Mouse (Mus musculus) neural tube, embryonic 11.5 days (tissue): ENCODE results near the gene Sptb. TPM values are rescaled to one million over a fixed set of nuclear protein-coding genes. Genes with fewer than 3 reads are reported as not detected.
A peak's percentile ranks its signal among the peaks of the same experiment; 100 is the strongest.

ENCODE experiments used
- ATAC-seq: fragments of 200-750 bp; cut with Nextera tagmentation; 2 replicates; pipeline ENCODE4 v1.8.0; 2017; ENCODE audit warnings: moderate number of reproducible peaks, mild to moderate bottlenecking, moderate TSS enrichment, moderate library complexity; ENCODE audit not compliant: insufficient read depth, low FRiP score, low TSS enrichment
- DNase-seq: peaks from one replicate; pipeline ENCODE4 v3.0.0-alpha.2; 2015; ENCODE audit warnings: low spot score
- H3K27ac ChIP-seq: fragments of 300-500 bp; sonication (generic); 2 replicates; pipeline ENCODE4 v1.5.1; 2014; ENCODE audit warnings: low read depth, mild to moderate bottlenecking, low read length
- H3K27me3 ChIP-seq: fragments of 300-500 bp; sonication (generic); 2 replicates; pipeline ENCODE4 v1.6.1; 2014; ENCODE audit warnings: mild to moderate bottlenecking, low read length, mixed read lengths; ENCODE audit not compliant: control insufficient read depth, insufficient read depth
- H3K36me3 ChIP-seq: fragments of 300-500 bp; sonication (generic); 2 replicates; pipeline ENCODE4 v1.6.1; 2014; ENCODE audit warnings: mild to moderate bottlenecking, low read length, moderate library complexity, mixed read lengths; ENCODE audit not compliant: control insufficient read depth, insufficient read depth
- H3K4me1 ChIP-seq: fragments of 300-500 bp; sonication (generic); 2 replicates; pipeline ENCODE4 v1.6.1; 2014; ENCODE audit warnings: low read length, mixed read lengths; ENCODE audit not compliant: control insufficient read depth, insufficient read depth
- H3K4me2 ChIP-seq: fragments of 300-500 bp; sonication (generic); 2 replicates; pipeline ENCODE4 v1.6.1; 2014; ENCODE audit warnings: low read depth, mild to moderate bottlenecking, moderate library complexity
- H3K4me3 ChIP-seq: fragments of 300-500 bp; sonication (generic); 2 replicates; pipeline ENCODE4 v1.5.1; 2014; ENCODE audit warnings: low read depth, low read length
- H3K9ac ChIP-seq: fragments of 300-500 bp; sonication (generic); 2 replicates; pipeline ENCODE4 v1.6.1; 2014; ENCODE audit warnings: mild to moderate bottlenecking, low read length
- H3K9me3 ChIP-seq: fragments of 300-500 bp; sonication (generic); 2 replicates; pipeline ENCODE4 v1.6.1; 2016; ENCODE audit warnings: low read length; ENCODE audit not compliant: control insufficient read depth
- WGBS: fragments of 180-500 bp; shearing (Covaris S2); extraction: QIAGEN DNeasy Blood & Tissue Kit; methylation state at CpG from one replicate; pipeline ENCODE4 v1.1.7; 2014; 5-methylcytosine and 5-hydroxymethylcytosine counted together
- polyA plus RNA-seq: library from polyadenylated mRNA; unstranded; fragments of >200 nt; fragmentation: Nextera tagmentation; extraction: Ambion mirVana; gene quantifications from 2 replicates; pipeline ENCODE4 v1.2.1, GENCODE M21; 2014

Gene Sptb
- polyA plus RNA-seq, 1 experiment from 2014 or later = 4.1 TPM

DNA sequence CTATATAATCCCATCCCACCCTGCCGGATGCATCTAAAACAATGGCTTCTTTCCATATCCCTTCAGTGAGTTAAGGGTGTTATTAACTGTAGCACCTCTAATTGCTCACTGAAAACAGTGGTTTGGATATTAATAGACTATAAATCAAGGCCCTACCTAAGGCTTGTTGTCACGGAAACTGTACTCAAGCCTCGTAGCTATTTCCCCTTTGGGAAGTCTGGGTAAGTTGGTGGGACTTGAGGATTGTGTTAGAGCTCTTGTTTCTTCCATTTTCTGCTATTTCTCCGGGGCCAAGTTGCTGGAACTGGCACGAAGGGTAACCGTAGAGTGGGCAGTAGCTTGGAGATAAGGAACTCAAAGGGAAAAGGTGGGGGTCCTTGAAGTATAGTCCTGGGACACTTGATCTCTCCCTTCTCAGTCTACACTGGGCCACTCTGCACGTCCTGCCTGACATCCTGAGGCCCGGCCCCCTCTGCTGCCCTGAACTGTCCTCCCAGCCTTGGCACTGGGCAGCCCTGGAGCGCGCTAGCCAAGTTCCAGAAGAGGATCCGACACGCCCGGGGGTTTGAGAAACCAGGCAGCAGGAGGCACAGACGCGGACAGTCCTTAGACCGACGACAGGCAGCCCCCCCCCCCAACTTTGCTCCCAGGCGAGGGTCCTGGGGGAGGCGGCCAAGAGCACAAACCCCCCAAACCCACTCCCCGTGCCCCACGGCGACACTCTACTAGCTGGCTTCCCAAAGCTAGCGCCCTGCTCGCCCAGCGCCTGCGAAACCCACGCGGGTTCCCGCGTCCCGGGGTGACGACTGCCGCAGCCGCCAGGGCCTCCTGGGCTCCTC, 1.2 kb downstream of the Sptb start:
- peak overlapping the region; percentile 66 for H3K4me3 ChIP-seq
- H3K4me2 ChIP-seq = peak overlapping the region; percentile 100
- H3K4me1 ChIP-seq = 0 out of 2 replicates have a peak, but pooled peaks cover 6% of the 10 kb centered on the region
- 3% methylated on average over 31 of the region's 34 CpGs for WGBS
- no peaks in the 10 kb centered on the region for H3K36me3 ChIP-seq
- no peak overlapping the region for H3K27ac ChIP-seq
- H3K9ac ChIP-seq = peak overlapping the region; percentile 62
- DNase-seq = peak; percentile 39
- peaks cover 39% of the 10 kb centered on the region for H3K27me3 ChIP-seq
- H3K9me3 ChIP-seq = no peaks in the 10 kb centered on the region
- ATAC-seq = peak; percentile 28

DNA sequence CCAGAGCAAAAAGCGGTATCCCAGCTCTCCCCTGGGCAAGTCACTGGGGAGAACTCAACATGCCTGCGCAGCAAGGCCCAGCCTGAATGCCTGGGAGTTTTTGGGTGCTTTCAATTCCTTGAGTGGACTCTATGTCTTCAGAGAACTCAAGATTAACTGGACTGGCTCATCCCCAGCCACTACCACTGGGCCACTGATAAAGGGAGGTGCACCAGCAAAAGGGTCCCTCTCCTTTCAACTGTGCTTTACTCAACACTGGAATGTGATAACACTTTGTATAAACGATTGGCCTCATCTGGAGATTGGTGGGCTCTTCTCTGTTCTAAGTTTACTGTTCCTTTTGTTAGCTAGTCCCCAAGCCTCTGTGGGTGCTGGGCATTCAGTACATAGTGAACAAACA, 2.2 kb downstream of the Sptb start:
- Histone ChIP-seq H3K27me3 (peaks cover 38% of the 10 kb centered on the region), H3K27ac (no peak overlapping the region), H3K9ac (no peak overlapping the region), H3K9me3 (no peaks in the 10 kb centered on the region), H3K36me3 (no peaks in the 10 kb centered on the region), H3K4me3 (no peak overlapping the region), H3K4me1 (0 out of 2 replicates have a peak, but pooled peaks cover 6% of the 10 kb centered on the region), H3K4me2 (no peak overlapping the region)
- no peak for DNase-seq
- 73% methylated on average over 3 of the region's 3 CpGs for WGBS
- ATAC-seq = no peak

DNA sequence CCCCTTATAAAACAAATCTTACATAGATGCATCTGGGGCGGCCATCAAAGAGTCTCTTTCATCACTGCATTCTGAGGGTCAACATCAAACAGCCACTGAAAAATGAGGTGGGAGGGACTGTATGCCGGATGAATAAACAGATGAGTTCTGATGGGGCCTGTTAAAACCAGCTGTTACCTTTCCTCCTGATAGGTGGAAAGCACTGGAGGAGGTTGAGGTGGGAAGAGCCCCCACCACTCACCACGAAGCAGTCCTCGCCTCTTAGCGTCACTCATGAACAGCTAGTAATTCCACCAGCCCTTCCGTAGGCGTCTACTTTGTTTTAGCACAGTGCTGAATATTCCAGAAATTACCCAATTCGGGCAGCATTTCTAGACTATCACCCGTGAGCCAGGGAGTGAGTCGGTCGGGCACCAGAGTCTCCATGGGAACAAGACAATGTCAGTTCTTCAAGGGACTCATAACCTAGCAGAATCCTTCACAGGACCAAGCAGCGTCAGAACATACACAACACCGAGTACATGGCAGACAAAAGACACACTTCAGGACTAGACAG, 13.9 kb downstream of the Sptb start:
- H3K9ac ChIP-seq = no peak overlapping the region
- 88% methylated on average over 13 of the region's 13 CpGs for WGBS
- H3K4me2 ChIP-seq = no peak overlapping the region
- no peaks in the 10 kb centered on the region for H3K9me3 ChIP-seq
- H3K27ac ChIP-seq = no peak overlapping the region
- DNase-seq = no peak
- no peaks in the 10 kb centered on the region for H3K4me1 ChIP-seq
- ATAC-seq = no peak
- no peaks in the 10 kb centered on the region for H3K27me3 ChIP-seq
- no peaks in the 10 kb centered on the region for H3K36me3 ChIP-seq
- no peak overlapping the region for H3K4me3 ChIP-seq

DNA sequence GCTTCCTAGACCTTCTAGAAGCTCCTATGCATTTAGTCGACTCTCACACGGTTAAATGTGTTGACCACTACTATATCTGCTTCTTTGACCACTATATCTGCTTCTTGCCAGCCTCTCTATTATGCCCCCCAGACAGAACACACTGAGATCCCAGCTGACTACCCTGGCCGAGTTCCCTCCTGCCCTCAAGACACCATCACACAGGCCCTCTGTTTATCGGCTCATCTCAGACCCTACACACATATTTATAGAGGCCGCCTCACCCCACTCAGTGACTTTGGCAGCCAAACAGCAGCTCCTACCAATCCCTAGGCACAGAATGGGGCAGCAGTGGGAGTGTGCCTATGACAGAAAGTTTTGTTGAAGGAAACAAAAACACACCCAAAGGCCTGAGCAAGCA, 14.6 kb downstream of the Sptb start:
- DNase-seq = no peak
- H3K4me2 ChIP-seq = no peak overlapping the region
- no peak for ATAC-seq
- H3K9me3 ChIP-seq = no peaks in the 10 kb centered on the region
- H3K4me1 ChIP-seq = no peaks in the 10 kb centered on the region
- no peaks in the 10 kb centered on the region for H3K36me3 ChIP-seq
- H3K4me3 ChIP-seq = no peak overlapping the region
- no peak overlapping the region for H3K9ac ChIP-seq
- WGBS = 64% methylated on average over 5 of the region's 5 CpGs
- H3K27me3 ChIP-seq = no peaks in the 10 kb centered on the region
- H3K27ac ChIP-seq = no peak overlapping the region

DNA sequence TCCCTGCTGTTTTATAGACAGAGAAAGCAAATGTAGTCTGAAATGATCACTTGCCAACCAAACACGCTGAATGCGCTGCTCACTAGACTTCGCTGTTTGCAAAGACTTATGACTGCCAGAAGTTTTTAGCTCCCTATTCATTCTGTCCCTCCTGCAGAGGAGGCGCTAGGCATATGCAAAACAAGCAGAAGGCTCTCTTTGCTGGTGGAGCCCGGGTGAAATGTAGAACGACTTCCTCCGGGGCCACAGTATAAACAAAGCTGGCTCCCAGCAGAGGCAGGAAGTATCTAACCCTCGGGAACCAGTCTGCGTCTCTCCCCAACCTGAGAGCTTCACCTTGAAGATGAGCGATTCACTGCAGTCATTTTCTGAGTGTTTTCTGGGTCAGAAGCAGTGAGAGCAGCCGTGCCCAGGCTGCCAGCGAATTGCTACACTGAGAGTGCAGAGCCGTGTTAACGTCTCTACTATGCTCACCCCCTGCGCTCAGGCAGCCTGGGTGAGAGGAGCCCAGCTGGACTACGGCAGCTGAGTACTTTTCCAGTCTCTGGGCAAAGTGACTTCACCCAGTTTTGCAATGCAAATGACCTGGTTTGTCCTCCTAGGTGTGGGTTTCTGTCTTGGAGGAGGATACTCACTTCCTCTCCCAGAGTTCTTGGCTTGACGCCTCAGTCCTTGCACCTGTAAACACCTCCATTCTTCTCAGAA, 15.4 kb downstream of the Sptb start:
- WGBS = 3% methylated on average over 17 of the region's 17 CpGs

DNA sequence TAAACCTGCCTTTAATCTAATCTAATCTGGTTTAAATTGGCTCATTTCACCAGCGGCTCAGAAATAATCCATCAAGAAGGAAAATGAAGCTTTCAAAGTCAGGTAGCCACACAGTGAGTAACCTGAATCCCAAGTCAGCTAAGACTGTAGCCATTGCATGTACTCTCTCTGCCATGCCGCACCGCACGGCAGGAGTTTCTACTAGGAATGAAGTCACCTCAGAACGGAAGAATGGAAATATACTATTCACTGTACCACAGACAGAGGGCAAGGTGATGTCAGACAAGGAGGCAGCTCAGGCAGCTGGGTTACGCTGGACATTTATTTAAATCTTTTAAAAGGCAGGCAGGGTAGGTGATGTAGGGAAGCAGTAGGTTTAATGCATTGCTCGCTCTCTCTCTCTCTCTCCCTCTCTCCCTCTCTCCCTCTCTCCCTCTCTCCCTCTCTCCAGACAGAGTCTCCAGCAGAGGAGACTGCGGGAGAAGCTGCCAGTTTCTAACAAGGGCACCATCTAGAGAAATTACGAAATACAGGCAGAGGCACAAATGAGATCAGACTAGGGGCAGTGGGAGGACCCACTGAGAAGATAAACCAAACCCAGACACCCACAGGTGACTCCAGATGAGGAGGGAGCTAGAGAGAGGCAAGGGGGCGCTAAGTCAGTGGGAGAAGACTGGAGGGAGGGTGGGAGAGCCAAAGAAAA, 22.7 kb downstream of the Sptb start:
- Histone ChIP-seq H3K9ac (no peak overlapping the region), H3K36me3 (no peaks in the 10 kb centered on the region), H3K27ac (no peak overlapping the region), H3K4me2 (no peak overlapping the region), H3K27me3 (no peaks in the 10 kb centered on the region), H3K9me3 (no peaks in the 10 kb centered on the region), H3K4me1 (no peaks in the 10 kb centered on the region), H3K4me3 (no peak overlapping the region)
- DNase-seq = no peak
- no peak for ATAC-seq
- 82% methylated on average over 10 of the region's 10 CpGs for WGBS

More for the DNA sequence above, 15.4 kb downstream of the Sptb start:
- Histone ChIP-seq H3K4me3 (no peak overlapping the region; the same call in 1 of the 2 replicates), H3K9ac (no peak overlapping the region), H3K9me3 (no peaks in the 10 kb centered on the region), H3K27me3 (no peaks in the 10 kb centered on the region), H3K4me2 (peak overlapping the region; percentile 36), H3K27ac (no peak overlapping the region), H3K36me3 (no peaks in the 10 kb centered on the region), H3K4me1 (no peaks in the 10 kb centered on the region)
- peak; percentile 51 for DNase-seq
- ATAC-seq = 0 out of 2 replicates have a peak, but pooled peaks have one; percentile 45

- ATAC-seq (no peak), DNase-seq (no peak)
- H3K4me1 ChIP-seq = no peaks in the 10 kb centered on the region
- 95% methylated on average over 3 of the region's 3 CpGs for WGBS
- H3K36me3 ChIP-seq = no peaks in the 10 kb centered on the region
- no peak overlapping the region for H3K27ac ChIP-seq
- H3K27me3 ChIP-seq = no peaks in the 10 kb centered on the region
- H3K9me3 ChIP-seq = no peaks in the 10 kb centered on the region
- H3K4me3 ChIP-seq = no peak overlapping the region
- no peak overlapping the region for H3K9ac ChIP-seq
- no peak overlapping the region for H3K4me2 ChIP-seq
Observed at GRCm38 (mm10) chr12:76685647-76686046, 24.7 kb downstream of the Sptb start.

DNA sequence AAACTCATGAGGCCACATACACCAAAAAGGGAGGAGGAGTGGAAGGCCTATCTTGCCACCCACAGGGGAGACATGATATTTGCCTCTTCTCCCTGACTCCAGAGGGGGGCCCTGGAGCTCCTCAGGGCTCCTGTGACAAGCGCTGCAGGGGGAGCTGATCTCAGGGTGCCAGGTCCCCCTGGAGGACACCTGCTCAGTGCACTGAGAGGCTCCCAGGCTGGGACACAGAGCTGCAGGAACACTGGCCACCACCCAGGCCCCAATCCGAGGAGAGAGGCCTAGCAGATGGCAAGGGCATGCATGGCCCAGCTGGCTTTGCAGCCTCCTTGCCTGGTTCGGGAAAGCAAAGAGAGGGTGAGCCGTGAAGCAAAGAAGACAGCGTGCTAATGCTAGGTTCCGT, 25.9 kb downstream of the Sptb start:
- DNase-seq (no peak), ATAC-seq (no peak)
- Histone ChIP-seq H3K27me3 (no peaks in the 10 kb centered on the region), H3K4me2 (no peak overlapping the region), H3K4me1 (no peaks in the 10 kb centered on the region), H3K4me3 (no peak overlapping the region), H3K9me3 (no peaks in the 10 kb centered on the region), H3K27ac (no peak overlapping the region), H3K9ac (no peak overlapping the region), H3K36me3 (no peaks in the 10 kb centered on the region)
- 70% methylated on average over 6 of the region's 6 CpGs for WGBS
